Mouse (Mus musculus) spleen, postnatal 10 days (tissue): ENCODE measurements around the gene Rin2.

Source experiments
- DNase-seq, 2 experiments: peaks; one replicate each; pipeline ENCODE4 v3.0.0; 2021 to 2022; ENCODE audit warnings: low spot score in 2 of 2

The Rin2 gene

DNA sequence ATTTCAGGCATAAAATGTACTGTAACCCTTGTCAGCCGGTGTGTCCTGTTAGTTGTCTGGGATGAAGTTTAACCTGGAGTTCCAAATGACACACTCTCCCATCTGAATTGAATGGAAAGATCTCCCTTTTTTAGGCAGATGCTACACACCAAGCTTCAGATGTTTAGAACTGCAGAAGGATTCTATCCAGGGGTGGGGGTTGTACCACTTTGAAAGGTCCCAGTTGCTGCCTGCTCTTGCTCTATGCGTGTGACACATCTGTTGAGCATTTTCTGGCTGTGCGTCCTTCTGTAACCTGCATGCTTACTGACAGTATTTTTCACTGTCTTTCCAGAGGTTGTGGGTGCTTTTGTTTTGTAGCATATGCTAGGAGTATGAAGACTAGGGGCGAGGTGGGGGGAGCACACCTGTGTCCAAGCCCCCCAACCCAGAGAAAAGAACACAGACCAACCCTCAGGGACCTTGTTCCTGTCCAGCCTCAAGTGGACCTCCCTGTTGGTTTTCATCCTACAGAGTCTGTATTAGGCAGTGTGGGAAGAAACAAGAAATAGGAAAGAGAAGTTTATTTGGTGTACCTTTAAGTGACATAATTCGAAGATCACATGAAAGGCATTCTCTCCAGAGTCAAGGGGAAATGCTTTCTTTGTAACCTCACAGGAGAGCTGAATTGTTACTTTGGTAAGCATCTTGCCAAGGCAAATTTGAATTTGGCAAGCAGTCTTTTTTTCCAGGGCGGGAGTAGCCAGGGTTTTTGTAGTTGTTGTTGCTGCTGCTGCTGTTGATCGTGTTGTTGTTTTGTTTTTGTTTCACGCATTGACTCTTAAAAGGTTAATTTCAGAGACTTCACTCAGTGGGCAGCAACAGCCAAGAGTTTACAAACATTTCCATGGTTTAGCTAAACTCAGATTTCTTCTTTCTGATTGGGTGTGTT lies 186.4 kb downstream of the Rin2 start:
- DNase-seq, result no peak

DNA sequence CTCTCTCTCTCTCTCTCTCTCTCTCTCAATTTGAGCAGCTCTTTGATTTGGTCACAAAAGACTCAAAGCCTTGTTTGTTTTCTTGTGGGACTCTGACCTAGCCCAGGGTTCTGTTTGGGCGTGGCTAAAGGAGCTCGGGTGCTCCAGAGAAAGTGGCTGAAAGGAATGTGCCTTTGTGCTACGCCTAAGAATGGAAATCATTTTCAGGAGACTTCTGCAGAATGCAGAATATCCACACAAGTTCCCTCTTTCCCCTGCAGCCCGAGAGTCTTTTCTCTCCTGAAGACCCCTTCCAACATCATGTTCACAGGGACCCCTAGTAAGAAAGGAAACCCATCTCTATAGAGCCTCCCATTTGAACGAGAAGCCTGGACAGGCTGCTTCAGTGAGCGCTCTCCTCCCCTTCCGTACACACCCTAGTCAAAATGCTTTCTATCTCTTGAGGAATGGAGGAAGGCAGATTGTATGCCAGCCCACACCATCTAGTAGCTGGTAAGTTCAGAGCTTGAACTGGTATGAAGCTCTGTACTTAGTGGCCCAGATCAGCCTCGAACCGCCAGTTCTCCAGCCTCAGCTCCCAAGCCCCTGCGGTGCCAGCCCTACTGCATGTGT lies 187.3 kb downstream of the Rin2 start:
- no peak for DNase-seq

DNA sequence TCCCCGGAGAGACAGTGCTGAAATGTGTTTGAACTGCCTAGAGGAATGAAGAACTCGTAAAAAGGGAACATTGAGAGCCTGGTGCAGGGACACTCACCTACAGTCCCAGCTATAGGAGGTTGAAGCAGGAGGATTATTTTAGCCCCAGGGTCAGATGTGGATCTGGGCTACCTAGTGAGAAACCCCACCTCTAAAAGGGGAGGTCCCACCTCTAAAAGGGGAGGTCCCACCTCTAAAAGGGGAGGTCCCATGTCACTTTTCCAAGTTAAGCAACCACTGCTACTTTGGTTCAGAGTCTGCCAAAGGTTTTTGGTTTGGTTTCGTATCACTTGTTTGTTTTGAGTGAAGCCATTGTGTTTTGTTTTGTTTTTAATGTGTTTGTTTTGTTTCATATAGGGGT lies 190.3 kb downstream of the Rin2 start:
- no peak for DNase-seq

DNA sequence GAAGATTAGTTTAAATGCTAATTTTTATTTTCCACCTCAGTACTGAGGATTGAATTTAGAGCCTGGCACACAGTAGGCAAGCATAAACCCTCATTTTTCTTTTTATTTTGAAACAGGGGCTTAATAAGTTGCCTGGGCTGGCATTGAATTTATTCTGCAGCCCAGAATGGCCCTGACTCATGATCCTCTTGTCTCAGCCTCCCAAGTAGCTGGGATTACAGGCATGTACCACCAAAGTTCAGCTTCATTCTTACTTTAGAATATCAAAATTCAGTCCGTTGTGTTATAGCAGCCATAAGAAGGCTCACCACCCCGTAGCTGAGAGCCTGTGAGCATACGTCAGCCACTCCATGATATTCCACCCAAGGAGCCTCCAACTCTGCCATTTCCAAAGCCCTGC lies 191.2 kb downstream of the Rin2 start:
- no peak for DNase-seq

DNA sequence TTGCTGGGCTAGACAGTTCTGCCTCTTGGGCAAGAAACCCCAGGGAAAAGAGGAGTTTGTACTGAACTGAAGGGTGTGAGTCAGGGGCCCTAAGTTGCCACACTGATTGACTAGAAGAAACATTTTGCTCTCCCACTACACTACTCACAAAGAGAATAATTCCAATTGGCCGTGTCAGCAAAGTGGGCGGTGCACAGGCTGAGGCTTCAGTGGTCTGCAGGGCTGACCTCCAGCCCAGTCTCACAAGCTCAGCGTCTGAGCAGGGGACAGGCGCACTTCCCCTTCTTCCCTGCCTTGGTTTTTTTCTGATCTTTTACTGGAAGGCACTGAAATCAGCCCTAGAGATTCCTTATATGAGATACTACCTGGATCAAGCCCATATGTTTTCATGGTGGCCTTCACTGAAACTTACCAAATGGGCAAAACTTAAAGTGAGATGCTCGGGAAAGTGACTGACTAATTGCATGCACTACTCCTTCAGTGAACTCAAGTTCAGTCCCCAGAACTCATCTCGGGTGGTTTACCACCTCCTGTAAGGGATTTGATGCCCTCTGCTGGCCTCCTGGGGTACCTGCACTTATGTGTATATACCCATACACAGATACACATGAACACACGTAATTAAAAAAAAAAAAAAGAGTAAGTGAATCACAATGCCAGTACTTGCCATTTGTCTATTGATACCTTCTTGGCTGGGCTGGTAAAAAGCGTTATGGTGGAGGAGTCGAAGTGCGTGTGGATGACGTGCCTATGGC lies 191.9 kb downstream of the Rin2 start:
- no peak for DNase-seq

DNA sequence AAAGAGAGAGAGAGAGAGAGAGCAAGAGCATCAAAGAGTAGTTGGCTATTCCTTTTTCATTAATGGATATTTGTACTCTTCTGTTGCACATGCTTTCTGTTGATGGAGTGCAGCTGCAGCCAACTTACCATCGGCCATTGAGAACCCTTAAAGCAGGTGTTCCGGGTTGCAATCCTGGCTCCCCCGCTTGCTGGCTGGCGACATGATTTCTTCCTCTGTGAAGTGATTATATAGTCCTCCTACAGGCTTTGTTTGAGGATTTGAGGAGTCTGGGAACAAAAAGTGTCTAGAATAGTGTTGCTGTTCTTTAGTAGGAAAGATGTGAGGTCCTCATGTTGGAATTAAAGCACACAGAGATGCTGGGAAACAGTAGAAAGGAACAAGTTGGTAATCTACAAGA lies 196.3 kb downstream of the Rin2 start:
- DNase-seq, result no peak

DNA sequence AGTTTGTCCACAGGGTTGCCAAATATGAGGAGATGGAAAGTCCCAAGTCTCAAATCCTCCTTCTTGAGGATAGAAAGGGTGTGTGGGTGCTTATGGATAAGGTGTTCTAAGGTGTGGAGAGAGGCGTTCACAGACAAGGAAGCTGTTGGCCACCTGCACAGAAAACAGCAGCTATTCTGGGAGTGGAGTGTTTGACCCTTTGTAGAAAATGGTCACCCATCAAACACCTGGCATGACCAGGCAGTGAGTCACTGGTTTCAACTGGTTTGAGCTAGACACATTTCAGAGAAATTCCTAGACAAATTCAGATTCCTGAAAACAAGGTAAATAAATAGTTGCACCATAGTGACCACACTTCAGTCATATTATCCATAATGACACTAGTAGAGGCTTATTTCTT lies 197.1 kb downstream of the Rin2 start:
- no peak for DNase-seq

DNA sequence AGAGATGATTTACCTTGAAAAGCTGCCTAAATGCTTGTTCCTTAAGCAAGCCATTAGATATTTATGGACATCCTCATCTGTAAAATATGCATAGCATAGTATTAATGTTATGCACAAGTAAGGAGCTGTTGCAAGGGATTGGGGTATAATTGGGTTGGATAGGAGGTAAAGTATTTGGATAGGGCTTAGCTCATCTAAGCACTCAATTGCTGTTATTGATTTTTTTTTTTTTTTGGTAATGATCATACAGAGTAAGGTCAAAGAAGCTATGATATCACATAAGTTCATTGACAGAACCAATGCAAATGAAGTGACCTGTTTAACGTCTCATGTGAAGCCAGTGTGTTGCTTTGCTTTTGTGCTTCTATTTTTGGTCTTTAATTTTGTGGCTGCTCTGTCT lies 198.9 kb downstream of the Rin2 start:
- no peak for DNase-seq

DNA sequence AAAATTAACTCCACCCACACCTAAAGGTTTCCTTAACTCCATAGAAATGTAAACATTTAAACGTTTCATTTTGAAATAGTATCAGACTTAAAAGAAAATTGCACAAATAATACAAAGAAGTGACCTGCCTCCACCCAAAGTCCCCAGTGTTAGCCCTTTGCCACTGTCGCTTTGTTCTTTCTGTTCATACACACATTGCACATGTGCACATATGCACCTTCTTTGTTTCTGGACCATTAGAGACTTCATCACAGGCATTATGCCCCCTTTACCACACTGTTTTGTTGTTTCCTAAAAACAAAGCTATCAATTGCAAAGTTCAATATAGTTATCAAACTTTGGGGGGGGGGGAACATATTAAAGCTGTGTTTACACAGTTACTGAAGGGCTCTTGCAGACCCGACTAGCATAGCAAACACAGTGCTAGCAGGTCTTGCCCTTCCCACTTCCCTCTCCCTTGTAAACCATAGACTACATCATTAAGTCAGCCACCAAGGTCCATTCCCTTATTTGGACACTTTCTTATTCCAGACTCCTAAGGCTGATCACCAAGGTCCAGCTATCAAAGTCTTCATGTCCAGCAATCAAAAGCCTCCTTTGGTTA lies 200.0 kb downstream of the Rin2 start:
- no peak for DNase-seq

DNA sequence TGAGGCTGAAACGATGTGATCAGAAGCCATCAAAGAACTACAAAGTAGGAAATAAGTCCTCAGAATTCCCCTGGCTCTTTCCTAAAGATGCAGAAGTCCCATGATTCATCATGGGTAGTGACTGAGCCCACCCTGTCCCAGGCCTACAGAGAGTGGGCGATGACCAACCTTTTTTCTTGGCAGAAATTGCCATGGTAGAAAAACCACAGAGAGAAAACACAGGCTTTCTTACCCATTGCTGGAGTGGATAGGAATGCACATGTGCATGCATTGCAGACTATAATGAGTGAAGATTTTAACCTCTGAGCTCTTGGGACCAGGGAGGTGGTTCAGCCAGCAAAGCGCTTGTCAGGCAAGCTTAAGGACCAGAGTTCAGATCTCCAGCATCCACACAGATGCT lies 202.2 kb downstream of the Rin2 start:
- no peak for DNase-seq

DNA sequence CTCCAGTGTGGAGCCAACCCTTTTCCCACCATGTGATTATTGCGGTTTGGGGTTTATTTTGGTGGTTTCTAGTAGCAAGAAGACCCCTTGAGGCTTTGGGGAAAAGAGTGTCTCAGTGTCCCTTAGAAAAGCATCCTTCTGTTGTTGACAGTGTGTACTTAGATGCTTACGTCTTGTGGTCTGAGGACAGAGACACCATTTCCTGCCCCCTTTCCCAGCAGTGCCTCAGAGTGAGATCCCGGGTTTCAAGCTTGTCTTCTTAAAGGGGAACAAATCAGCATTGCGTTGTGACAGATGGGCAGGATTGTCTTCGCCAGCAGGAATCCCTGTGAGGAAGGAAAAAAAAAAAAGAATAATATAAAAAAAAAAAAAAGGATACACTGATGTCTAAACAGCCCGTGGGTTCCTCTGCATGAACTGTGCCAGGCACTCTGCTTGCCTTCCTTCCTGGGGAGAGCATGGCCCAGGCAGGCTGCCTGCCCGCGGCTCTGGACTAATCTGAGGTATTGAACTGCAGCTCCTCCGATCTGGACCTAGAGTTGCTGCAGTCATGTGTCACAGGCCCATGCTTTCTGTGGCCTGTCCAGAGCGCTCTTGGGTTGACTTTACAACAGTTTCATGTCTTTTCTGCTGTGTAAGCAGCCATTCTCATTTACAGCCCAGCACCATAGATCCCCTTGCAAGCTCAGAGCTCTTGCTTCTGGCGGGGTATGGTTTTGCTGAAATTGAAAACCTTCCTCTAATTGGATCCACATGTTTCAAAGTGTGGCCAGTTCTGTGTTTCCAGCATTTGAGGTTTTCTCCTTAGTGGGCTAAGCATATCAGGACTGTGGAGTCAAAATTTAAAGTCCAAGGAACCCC lies 206.1 kb downstream of the Rin2 start:
- DNase-seq, result no peak

DNA sequence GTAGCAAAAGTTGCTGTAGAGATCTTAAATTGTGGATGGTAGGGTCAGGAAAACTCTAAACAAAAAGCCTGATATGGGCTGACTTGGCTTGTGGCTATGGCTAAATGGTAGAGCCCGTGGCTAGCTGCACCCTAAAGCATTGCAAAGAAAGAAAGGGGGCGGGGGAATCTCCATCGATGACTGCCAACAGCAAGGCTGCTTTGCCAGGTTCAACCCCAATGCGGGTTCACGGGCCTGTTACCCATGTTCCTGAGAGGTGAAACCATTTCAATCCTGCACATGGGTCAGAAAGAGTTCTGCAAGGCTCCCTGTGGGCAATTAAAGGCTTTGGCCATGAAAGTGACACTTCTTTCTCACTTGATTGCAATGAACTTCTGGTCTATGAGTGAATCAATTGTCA lies 206.9 kb downstream of the Rin2 start:
- DNase-seq, result no peak

DNA sequence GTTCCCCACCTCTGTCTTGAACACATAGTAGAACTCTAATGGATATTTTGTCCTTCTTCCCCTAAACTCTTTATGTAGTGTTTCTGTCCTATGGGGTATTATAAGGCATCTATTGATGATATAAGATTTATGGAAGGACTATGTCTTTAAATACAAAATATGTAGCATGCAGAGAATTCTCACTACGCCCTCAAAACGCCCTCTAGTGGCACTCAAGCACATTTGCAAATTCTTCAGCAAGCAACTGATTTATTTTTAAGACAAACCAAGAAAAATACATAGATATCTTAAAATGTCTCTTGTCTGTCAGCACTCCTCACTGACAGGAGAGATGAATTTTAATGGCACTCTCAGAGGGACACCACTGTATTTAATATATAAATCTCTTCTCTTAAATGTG lies 207.4 kb downstream of the Rin2 start:
- DNase-seq, result no peak

DNA sequence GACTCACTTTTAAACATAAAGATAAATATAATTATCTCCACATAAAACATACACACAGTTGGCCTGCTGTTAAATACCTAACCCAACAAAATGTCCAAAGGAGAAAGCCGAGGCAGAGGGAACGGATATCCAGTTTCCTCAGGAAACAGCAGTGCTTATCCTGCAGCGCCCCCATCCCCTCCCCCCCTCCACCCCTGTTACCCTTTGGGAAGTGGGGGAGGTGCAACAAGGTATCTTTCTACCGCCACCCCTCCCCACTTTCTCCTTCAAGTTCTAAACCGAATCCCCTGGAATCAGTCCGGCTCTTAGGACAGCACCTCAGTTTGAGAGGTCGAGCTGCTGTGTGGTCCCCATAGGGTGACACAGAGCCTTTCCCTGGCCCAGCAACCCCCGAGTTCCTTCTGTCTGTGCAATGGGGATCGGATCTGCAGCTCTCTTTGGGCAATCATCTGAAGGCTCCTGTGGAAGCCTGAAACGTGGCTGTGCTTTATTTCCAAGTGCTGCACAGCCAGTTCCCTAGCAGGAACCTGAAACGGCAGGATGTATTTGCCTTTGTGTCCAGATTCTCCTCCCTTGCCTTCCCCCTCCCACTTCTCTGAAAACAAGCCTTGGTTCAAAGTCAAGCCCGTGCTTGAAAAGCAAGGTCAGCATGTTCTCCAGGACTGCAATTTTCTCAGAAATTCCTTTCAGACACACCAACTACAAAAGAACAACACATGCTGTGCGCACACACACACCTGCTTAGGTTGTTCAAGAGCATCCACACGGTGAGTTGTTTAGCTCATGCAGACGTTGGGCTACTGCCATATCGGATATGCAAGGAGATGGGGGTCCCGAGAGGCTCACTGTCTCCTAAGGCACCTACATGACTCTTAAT lies 209.3 kb downstream of the Rin2 start:
- no peak for DNase-seq

DNA sequence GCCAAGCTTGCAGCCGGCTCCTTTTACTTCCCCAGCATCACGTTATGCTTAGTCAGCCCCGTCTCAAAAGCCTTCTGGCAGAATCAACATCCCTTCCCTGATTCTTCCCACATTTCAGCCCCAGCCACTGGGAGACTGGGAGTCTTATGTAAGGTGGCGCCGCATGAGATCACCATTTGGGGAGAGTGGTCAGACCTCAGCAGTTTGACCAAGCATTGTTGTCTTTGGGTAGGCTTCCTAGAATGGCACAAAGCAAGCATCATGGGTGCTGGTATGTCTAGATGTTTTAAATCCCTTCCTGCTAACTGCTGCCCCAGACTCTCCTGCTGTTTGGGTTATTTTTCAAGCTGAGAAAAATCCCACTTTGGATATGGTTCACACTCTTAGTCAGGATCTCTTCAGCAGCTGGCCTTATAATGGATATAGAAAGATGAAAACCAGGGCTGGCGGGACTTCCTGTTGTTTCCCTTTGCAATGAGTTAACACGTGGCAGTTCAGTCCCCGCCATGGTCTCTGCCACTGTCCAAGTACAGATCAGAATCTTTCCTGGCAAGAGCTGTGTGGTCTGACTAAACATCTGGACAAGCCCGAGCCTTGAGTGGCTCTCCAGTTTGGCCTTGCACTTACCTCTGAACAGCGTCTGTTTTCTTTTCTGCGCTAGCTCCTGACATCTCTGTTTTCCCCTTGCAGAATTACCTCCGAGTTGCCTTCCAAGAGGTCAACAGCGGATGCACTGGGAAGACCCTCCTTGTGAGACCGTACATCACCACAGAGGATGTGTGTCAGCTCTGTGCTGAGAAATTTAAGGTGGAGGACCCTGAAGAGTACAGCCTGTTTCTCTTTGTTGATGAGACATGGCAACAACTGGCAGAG lies 210.1 kb downstream of the Rin2 start:
- no peak for DNase-seq

DNA sequence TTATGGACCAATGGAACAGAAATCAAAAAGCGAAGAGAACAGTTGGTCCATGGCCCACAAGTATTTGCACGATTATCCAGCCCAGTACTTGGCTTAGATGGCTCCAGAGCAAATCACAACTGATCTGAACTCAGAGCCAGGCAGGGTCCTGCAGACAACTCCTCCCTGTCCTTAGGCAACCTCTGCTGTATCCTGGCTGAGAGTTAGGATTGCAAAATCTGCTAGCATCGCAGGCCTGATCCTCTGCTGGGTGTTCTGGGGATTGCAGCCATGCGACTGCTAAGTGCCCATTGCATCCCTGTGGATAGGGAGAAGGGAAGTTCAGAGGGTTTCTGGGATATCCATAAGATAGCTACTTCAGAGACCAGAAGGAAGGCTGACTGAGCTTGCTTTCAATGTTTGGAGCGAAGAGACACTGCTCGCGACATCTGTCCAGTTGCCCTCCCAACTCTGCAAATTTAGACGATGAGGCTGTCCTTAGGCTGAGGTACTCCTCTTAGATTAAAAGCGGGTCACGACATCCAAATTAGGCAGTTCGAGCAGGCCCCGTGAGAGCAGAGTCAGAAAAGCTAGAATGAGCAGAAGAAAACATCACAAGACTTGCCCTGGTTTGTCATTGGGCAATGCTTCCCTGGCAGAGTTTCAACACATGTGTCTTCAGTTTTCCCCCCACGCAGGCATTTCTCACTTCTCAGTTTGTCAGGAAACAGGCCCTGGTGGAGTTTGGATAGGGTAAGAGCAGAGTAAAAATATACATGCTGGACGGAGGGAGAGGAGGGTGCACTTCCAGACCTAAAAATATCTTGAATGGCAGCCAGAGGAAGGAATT lies 213.1 kb downstream of the Rin2 start:
- DNase-seq, result no peak

DNA sequence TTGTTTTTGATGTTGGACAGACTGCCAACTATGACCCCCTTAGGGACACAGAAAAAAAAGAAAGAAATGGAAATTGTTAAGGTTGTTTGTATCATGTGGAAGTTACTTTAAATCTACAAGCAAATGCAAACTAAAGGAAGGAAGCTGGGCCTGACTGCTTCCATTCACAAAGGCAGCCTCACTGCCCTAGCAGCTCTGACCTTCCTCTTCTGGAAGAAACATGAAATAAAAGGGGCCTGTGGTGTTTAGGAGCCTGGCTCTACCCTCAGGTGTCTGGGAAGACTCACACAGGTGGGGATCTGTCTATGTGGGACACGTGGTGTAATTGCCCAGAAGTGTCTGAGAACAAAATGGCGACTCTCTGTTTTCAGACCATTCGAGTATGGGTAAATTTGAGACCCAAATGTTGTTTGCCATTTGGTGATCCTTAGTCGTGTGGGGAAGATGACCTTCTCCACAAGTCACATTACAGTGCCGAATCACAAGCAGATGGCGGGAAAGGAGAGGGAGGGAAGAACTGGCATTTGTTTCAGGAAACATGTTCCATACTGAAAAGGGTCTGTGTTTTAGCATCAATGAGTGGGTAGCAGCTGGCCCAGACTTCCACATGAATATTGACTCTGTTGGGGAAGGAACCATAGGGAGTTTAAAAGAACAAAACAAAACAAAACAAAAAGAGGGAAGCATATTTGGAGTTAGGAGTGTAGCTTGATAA lies 213.9 kb downstream of the Rin2 start:
- no peak for DNase-seq

DNA sequence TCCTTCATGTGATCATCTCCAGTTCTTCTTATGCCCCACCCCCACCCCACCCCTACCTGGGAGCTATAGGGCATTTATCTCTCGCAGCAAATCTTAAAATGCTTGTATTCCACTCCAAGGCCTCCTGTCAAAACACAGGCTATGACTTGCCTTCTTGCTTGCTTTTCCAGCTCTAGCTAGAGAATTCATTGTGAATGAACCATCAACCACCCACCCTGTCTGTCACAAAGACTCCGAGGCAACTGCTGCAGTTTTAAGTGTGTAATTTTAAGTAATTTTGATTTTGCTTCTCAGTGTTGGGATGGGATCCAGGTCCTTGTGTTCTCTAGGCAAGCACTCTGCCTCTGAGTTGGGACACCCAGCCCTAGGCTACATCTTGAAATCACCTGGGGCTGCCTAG lies 215.6 kb downstream of the Rin2 start:
- DNase-seq, result no peak
